Mouse (Mus musculus) stomach, postnatal 0 days (tissue): ENCODE results near the gene Rps6.

Source experiments
- CTCF ChIP-seq: IDR thresholded peaks from 2 replicates; pipeline ENCODE4 v1.5.1; 2016; ENCODE audit warnings: antibody characterized with exemption, low read depth, mild to moderate bottlenecking, moderate library complexity
- EP300 ChIP-seq: optimal IDR thresholded peaks from 2 replicates; pipeline ENCODE3; 2016; ENCODE audit warnings: antibody characterized with exemption

GRCm38 (mm10) chr4:86814850-86815249 is 42.4 kb downstream of the Rps6 start:
- TF ChIP-seq CTCF: no peak
- TF ChIP-seq EP300: no peak
